ENCODE assay signal across 7 mouse cellular contexts in the genomic region with DNA sequence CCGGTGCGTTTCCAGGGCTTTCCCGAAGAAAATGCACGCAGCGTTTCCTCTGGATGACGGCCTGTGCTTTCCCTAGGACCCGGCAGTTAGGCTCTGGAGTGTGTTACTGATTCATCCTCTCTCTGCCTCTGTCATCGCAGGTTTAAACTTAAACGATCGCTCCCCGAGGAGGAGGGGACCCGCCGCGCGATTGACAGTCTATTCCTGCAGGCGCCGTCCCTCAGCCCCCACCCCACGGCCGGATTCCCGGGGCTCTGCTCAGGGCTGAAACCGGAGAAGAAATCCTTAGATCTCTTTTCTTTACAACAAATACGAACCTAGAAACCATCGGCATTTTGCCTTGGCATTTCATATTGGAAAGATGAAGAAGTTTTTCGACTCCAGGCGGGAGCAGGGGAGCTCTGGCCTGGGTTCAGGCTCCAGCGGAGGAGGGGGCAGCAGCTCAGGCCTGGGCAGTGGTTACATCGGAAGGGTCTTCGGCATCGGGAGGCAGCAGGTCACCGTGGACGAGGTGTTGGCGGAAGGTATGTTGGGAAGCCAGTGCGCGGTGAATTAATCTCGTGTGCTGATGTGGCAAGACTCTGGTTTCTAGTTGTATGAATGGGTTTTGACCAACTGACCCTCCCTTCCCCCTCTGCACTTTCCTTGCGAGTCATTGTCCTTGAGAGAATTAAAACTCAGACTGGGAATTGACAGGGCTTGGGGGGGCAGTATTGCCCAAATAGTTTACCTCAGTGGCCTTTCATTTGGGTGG. TPM values are rescaled to one million over a fixed set of nuclear protein-coding genes. Genes with fewer than 3 reads are reported as not detected.
DNase-seq lines count a peak whose midpoint lies in the region; ATAC-seq and TF ChIP-seq lines count a peak whose summit lies in the region.

No protein-coding gene starts in this region.

- no peak for TF ChIP-seq EP300 in lung, postnatal 0 days (IDR thresholded peaks at IDR 0.05)

- H3K36me3 ChIP-seq in E14TG2a.4 (ENCODE audit: insufficient read depth, low read length) = peaks cover 13% of the 10 kb centered on the region
- H3K36me3 ChIP-seq in kidney, embryonic 16.5 days (ENCODE audit: insufficient read depth, low read length) = no peaks in the 10 kb centered on the region
- no peaks in the 10 kb centered on the region for H3K36me3 ChIP-seq in lung, postnatal 0 days (ENCODE audit: insufficient read depth, low read length)

- peak overlapping the region; percentile 99 for H3K27ac ChIP-seq in kidney, embryonic 16.5 days (ENCODE audit: low read length)
- peak overlapping the region; percentile 98 for H3K27ac ChIP-seq in lung, postnatal 0 days (ENCODE audit: low read length)

- DNase-seq in 3T3-L1 (ENCODE audit: low read depth, low spot score) = peak; percentile 66
- DNase-seq in cerebellum, postnatal 10 days = peak; percentile 56 to 57
- DNase-seq in lung, postnatal 0 days (ENCODE audit: low spot score) = peak; percentile 65
- peak; percentile 62 for DNase-seq in right cerebral cortex, postnatal 14 days

- H3K4me2 ChIP-seq in kidney, embryonic 16.5 days (replicated peaks; ENCODE audit: low read depth, low read length) = peak overlapping the region; percentile 78
- H3K4me2 ChIP-seq in lung, postnatal 0 days (replicated peaks; ENCODE audit: low read depth, low read length) = peak overlapping the region; percentile 90

- WGBS in kidney, embryonic 16.5 days = under 1% methylated on average over 36 of the region's 36 CpGs
- under 1% methylated on average over 36 of the region's 36 CpGs for WGBS in lung, postnatal 0 days

- peak overlapping the region; percentile 90 for H3K4me3 ChIP-seq in E14TG2a.4 (replicated peaks; ENCODE audit: low read length)
- H3K4me3 ChIP-seq in kidney, embryonic 16.5 days (ENCODE audit: low read length) = peak overlapping the region; percentile 63
- H3K4me3 ChIP-seq in lung, postnatal 0 days (ENCODE audit: low read depth, low read length) = peak overlapping the region; percentile 91

- H3K4me1 ChIP-seq in E14TG2a.4 (replicated peaks; ENCODE audit: low read depth, low read length) = peaks cover 32% of the 10 kb centered on the region
- peaks cover 32% of the 10 kb centered on the region for H3K4me1 ChIP-seq in kidney, embryonic 16.5 days (ENCODE audit: insufficient read depth, low read length)
- peaks cover 22% of the 10 kb centered on the region for H3K4me1 ChIP-seq in lung, postnatal 0 days (ENCODE audit: insufficient read depth, low read depth, low read length)

- peak overlapping the region; percentile 89 for H3K9ac ChIP-seq in kidney, embryonic 16.5 days (replicated peaks; ENCODE audit: low read length)
- H3K9ac ChIP-seq in lung, postnatal 0 days (replicated peaks; ENCODE audit: low read depth) = peak overlapping the region; percentile 79

- H3K27me3 ChIP-seq in E14TG2a.4 (ENCODE audit: insufficient read depth, low read length) = peaks cover 3% of the 10 kb centered on the region; the same call in 1 of the 2 replicates
- no peaks in the 10 kb centered on the region for H3K27me3 ChIP-seq in kidney, embryonic 16.5 days (ENCODE audit: insufficient read depth, low read length)
- H3K27me3 ChIP-seq in lung, postnatal 0 days (replicated peaks; ENCODE audit: insufficient read depth, low read length) = no peaks in the 10 kb centered on the region

- H3K9me3 ChIP-seq in E14TG2a.4 (ENCODE audit: low read length) = no peaks in the 10 kb centered on the region
- H3K9me3 ChIP-seq in kidney, embryonic 16.5 days (ENCODE audit: low read length) = no peaks in the 10 kb centered on the region
- H3K9me3 ChIP-seq in lung, postnatal 0 days (ENCODE audit: low read length) = no peaks in the 10 kb centered on the region

- TF ChIP-seq CTCF in E14TG2a.4 (conservative IDR thresholded peaks at IDR 0.05; ENCODE audit: low read length) = no peak
- no peak for TF ChIP-seq CTCF in lung, postnatal 0 days (IDR thresholded peaks at IDR 0.05)

- ATAC-seq in granulocyte monocyte progenitor cell, adult 5-6 weeks (replicated peaks; ENCODE audit: poor library complexity, severe bottlenecking) = peak; percentile 6; the same call in 1 of the 2 replicates
- peak; percentile 71 for ATAC-seq in kidney, embryonic 16.5 days (ENCODE audit: low FRiP score, low TSS enrichment)
- peak; percentile 39 for ATAC-seq in lung, postnatal 0 days

RNA-seq across cellular contexts. Expression of a gene that starts 0.6 kb away (rescaled TPM):
- total RNA-seq in granulocyte monocyte progenitor cell, adult 5-6 weeks (2014; fragmentation: Nextera tagmentation) = 28.2 and 40.2 TPM in 2 replicates
- total RNA-seq in granulocyte monocyte progenitor cell, adult 5-6 weeks (2017) = 6.5 and 6.7 TPM in 2 replicates
- 9.0 and 13.5 TPM in 2 replicates for polyA plus RNA-seq in kidney, embryonic 16.5 days (2015; fragmentation: Nextera tagmentation; extraction: Ambion mirVana)
- polyA plus RNA-seq in lung, postnatal 0 days (2015; fragmentation: Nextera tagmentation; extraction: Ambion mirVana) = 5.5 and 6.3 TPM in 2 replicates

RNA-seq across cellular contexts. Expression of a gene that starts 56.5 kb away (rescaled TPM):
- total RNA-seq in granulocyte monocyte progenitor cell, adult 5-6 weeks (2014; fragmentation: Nextera tagmentation) = 11.9 and 16.4 TPM in 2 replicates
- total RNA-seq in granulocyte monocyte progenitor cell, adult 5-6 weeks (2017) = 16.4 and 17.7 TPM in 2 replicates
- polyA plus RNA-seq in kidney, embryonic 16.5 days (2015; fragmentation: Nextera tagmentation; extraction: Ambion mirVana) = 50.7 and 59.2 TPM in 2 replicates
- 167 and 208 TPM in 2 replicates for polyA plus RNA-seq in lung, postnatal 0 days (2015; fragmentation: Nextera tagmentation; extraction: Ambion mirVana)

Comparison
In these comparisons a context has a peak if more than half of its experiments do, and no peak if none do; other contexts are left out.
1. Peak in every context shown above with its lines: DNase-seq, ATAC-seq, H3K4me3 ChIP-seq and H3K27ac ChIP-seq.
2. ATAC-seq: peak in every context shown above with its lines; median percentile 71 in kidney, embryonic 16.5 days; 39 in lung, postnatal 0 days; 6 in granulocyte monocyte progenitor cell, adult 5-6 weeks.